Mouse (Mus musculus) midbrain, embryonic 13.5 days (tissue): Measurements from ENCODE around the gene Traf4. TPM values are rescaled to one million over a fixed set of nuclear protein-coding genes. Genes with fewer than 3 reads are reported as not detected.
A peak's percentile ranks its signal among the peaks of the same experiment; 100 is the strongest.

Source experiments
- ATAC-seq: fragments of 200-750 bp; cut with Nextera tagmentation; 2 replicates; pipeline ENCODE4 v1.8.0; 2017; ENCODE audit warnings: mild to moderate bottlenecking, moderate TSS enrichment, moderate library complexity
- H3K27ac ChIP-seq: fragments of 300-500 bp; sonication (generic); 2 replicates; pipeline ENCODE4 v1.5.1; 2015; ENCODE audit warnings: inconsistent platforms, mild to moderate bottlenecking, moderate library complexity
- H3K27me3 ChIP-seq: fragments of 300-500 bp; sonication (generic); 2 replicates; pipeline ENCODE4 v1.6.1; 2015; ENCODE audit warnings: mild to moderate bottlenecking, inconsistent platforms
- H3K36me3 ChIP-seq: fragments of 300-500 bp; sonication (generic); 2 replicates; pipeline ENCODE4 v1.6.1; 2015; ENCODE audit warnings: mild to moderate bottlenecking, inconsistent platforms
- H3K4me1 ChIP-seq: fragments of 300-500 bp; sonication (generic); replicated peaks from 2 replicates; pipeline ENCODE4 v1.6.1; 2015; ENCODE audit warnings: inconsistent platforms
- H3K4me2 ChIP-seq: fragments of 300-500 bp; sonication (generic); replicated peaks from 2 replicates; pipeline ENCODE4 v1.6.1; 2015; ENCODE audit warnings: moderate library complexity, mild to moderate bottlenecking, inconsistent platforms
- H3K4me3 ChIP-seq: fragments of 300-500 bp; sonication (generic); replicated peaks from 2 replicates; pipeline ENCODE4 v1.5.1; 2015; ENCODE audit warnings: mild to moderate bottlenecking, inconsistent platforms
- H3K9ac ChIP-seq: fragments of 300-500 bp; sonication (generic); replicated peaks from 2 replicates; pipeline ENCODE4 v1.6.1; 2015; ENCODE audit warnings: mild to moderate bottlenecking, inconsistent platforms
- H3K9me3 ChIP-seq: fragments of 300-500 bp; sonication (generic); 2 replicates; pipeline ENCODE4 v1.6.1; 2016; ENCODE audit warnings: mild to moderate bottlenecking, inconsistent platforms
- WGBS: fragments of 180-500 bp; shearing (Covaris S2); methylation state at CpG from one replicate; pipeline ENCODE4 v1.1.7; 2015; 5-methylcytosine and 5-hydroxymethylcytosine counted together
- polyA plus RNA-seq: library from polyadenylated mRNA; unstranded; fragments of >200 nt; fragmentation: Nextera tagmentation; extraction: Ambion mirVana; gene quantifications from 2 replicates; pipeline ENCODE4 v1.2.1, GENCODE M21; 2015

The Traf4 gene
- polyA plus RNA-seq, 1 experiment from 2014 or later = 139 TPM

GRCm38 (mm10) chr11:78171328-78171727 is 5.9 kb upstream of the Traf4 start:
- Histone ChIP-seq H3K4me3 (no peak overlapping the region), H3K4me2 (no peak overlapping the region), H3K36me3 (no peaks in the 10 kb centered on the region), H3K9ac (no peak overlapping the region), H3K9me3 (no peaks in the 10 kb centered on the region), H3K27ac (no peak overlapping the region), H3K4me1 (peaks cover 10% of the 10 kb centered on the region), H3K27me3 (0 out of 2 replicates have a peak, but pooled peaks cover 3% of the 10 kb centered on the region)
- 68% methylated on average over 4 of the region's 4 CpGs for WGBS
- ATAC-seq = no peak

GRCm38 (mm10) chr11:78170306-78170705 is 4.9 kb upstream of the Traf4 start:
- Histone ChIP-seq H3K4me3 (no peak overlapping the region), H3K9me3 (no peaks in the 10 kb centered on the region), H3K36me3 (no peaks in the 10 kb centered on the region), H3K4me1 (peaks cover 13% of the 10 kb centered on the region), H3K27ac (no peak overlapping the region), H3K9ac (no peak overlapping the region), H3K27me3 (0 out of 2 replicates have a peak, but pooled peaks cover 3% of the 10 kb centered on the region), H3K4me2 (no peak overlapping the region)
- WGBS = 93% methylated on average over 15 of the region's 15 CpGs
- ATAC-seq = no peak

GRCm38 (mm10) chr11:78168541-78169468 is 3.4 kb upstream of the Traf4 start:
- WGBS = 58% methylated on average over 19 of the region's 19 CpGs
- Histone ChIP-seq H3K4me2 (no peak overlapping the region), H3K27ac (no peak overlapping the region), H3K9me3 (no peaks in the 10 kb centered on the region), H3K4me3 (no peak overlapping the region), H3K9ac (no peak overlapping the region), H3K36me3 (no peaks in the 10 kb centered on the region), H3K27me3 (0 out of 2 replicates have a peak, but pooled peaks cover 3% of the 10 kb centered on the region), H3K4me1 (peaks cover 14% of the 10 kb centered on the region)
- no peak for ATAC-seq

- no peak overlapping the region for H3K9ac ChIP-seq
- peaks cover 28% of the 10 kb centered on the region for H3K4me1 ChIP-seq
- H3K27ac ChIP-seq = no peak overlapping the region
- H3K36me3 ChIP-seq = peaks cover 8% of the 10 kb centered on the region; the same call in 1 of the 2 replicates
- 0 out of 2 replicates have a peak, but pooled peaks cover 3% of the 10 kb centered on the region for H3K27me3 ChIP-seq
- H3K4me2 ChIP-seq = no peak overlapping the region
- no peaks in the 10 kb centered on the region for H3K9me3 ChIP-seq
- ATAC-seq = no peak
- H3K4me3 ChIP-seq = no peak overlapping the region
- WGBS = 85% methylated on average over 14 of the region's 14 CpGs
Observed at GRCm38 (mm10) chr11:78167257-78167959, 2.0 kb upstream of the Traf4 start.

GRCm38 (mm10) chr11:78166640-78167039 is 1.3 kb upstream of the Traf4 start:
- Histone ChIP-seq H3K36me3 (peaks cover 16% of the 10 kb centered on the region), H3K4me2 (no peak overlapping the region), H3K4me3 (no peak overlapping the region), H3K9ac (no peak overlapping the region), H3K27me3 (0 out of 2 replicates have a peak, but pooled peaks cover 3% of the 10 kb centered on the region), H3K9me3 (no peaks in the 10 kb centered on the region), H3K27ac (no peak overlapping the region), H3K4me1 (peaks cover 35% of the 10 kb centered on the region)
- no peak for ATAC-seq
- WGBS = 70% methylated on average over 6 of the region's 6 CpGs

- Histone ChIP-seq H3K36me3 (peaks cover 20% of the 10 kb centered on the region), H3K9ac (peak overlapping the region; percentile 99; the same call in 1 of the 2 replicates), H3K27me3 (0 out of 2 replicates have a peak, but pooled peaks cover 3% of the 10 kb centered on the region), H3K4me2 (peak overlapping the region; percentile 84), H3K27ac (peak overlapping the region; percentile 99; the same call in 1 of the 2 replicates), H3K4me1 (peaks cover 38% of the 10 kb centered on the region), H3K9me3 (no peaks in the 10 kb centered on the region), H3K4me3 (peak overlapping the region; percentile 100)
- 50% methylated on average over 4 of the region's 4 CpGs for WGBS
- ATAC-seq = no peak
Observed at GRCm38 (mm10) chr11:78166161-78166560, 772 bp upstream of the Traf4 start.

- Histone ChIP-seq H3K4me3 (peak overlapping the region; percentile 100), H3K27me3 (0 out of 2 replicates have a peak, but pooled peaks cover 3% of the 10 kb centered on the region), H3K27ac (peak overlapping the region; percentile 99), H3K36me3 (peaks cover 25% of the 10 kb centered on the region), H3K9ac (peak overlapping the region; percentile 99), H3K9me3 (no peaks in the 10 kb centered on the region), H3K4me2 (peak overlapping the region; percentile 84), H3K4me1 (peaks cover 43% of the 10 kb centered on the region)
- ATAC-seq = peak; percentile 28
- 3% methylated on average over 16 of the region's 16 CpGs for WGBS
Observed at GRCm38 (mm10) chr11:78165761-78166109, 346 bp upstream of the Traf4 start.

- H3K4me3 ChIP-seq = peak overlapping the region; percentile 100
- H3K9ac ChIP-seq = peak overlapping the region; percentile 99
- H3K36me3 ChIP-seq = peaks cover 36% of the 10 kb centered on the region
- H3K4me1 ChIP-seq = peaks cover 46% of the 10 kb centered on the region
- no peaks in the 10 kb centered on the region for H3K9me3 ChIP-seq
- H3K27me3 ChIP-seq = 0 out of 2 replicates have a peak, but pooled peaks cover 3% of the 10 kb centered on the region
- WGBS = 0% methylated on average over 14 of the region's 14 CpGs
- ATAC-seq = peak; percentile 2
- peak overlapping the region; percentile 99 for H3K27ac ChIP-seq
- H3K4me2 ChIP-seq = peak overlapping the region; percentile 84
Observed at GRCm38 (mm10) chr11:78164604-78164923, 825 bp downstream of the Traf4 start.

GRCm38 (mm10) chr11:78163681-78164603 is 1.4 kb downstream of the Traf4 start:
- peaks cover 50% of the 10 kb centered on the region for H3K4me1 ChIP-seq
- ATAC-seq = peak; percentile 62
- H3K9ac ChIP-seq = peak overlapping the region; percentile 99
- H3K9me3 ChIP-seq = no peaks in the 10 kb centered on the region
- H3K27me3 ChIP-seq = 0 out of 2 replicates have a peak, but pooled peaks cover 3% of the 10 kb centered on the region
- H3K4me2 ChIP-seq = peak overlapping the region; percentile 84
- H3K4me3 ChIP-seq = peak overlapping the region; percentile 100
- peak overlapping the region; percentile 99 for H3K27ac ChIP-seq
- peaks cover 42% of the 10 kb centered on the region for H3K36me3 ChIP-seq
- 1% methylated on average over 22 of the region's 22 CpGs for WGBS

GRCm38 (mm10) chr11:78163045-78163444 is 2.3 kb downstream of the Traf4 start:
- peak overlapping the region; percentile 99 for H3K9ac ChIP-seq
- 0 out of 2 replicates have a peak, but pooled peaks cover 3% of the 10 kb centered on the region for H3K27me3 ChIP-seq
- peak overlapping the region; percentile 99 for H3K27ac ChIP-seq
- no peaks in the 10 kb centered on the region for H3K9me3 ChIP-seq
- H3K4me3 ChIP-seq = peak overlapping the region; percentile 100
- H3K4me2 ChIP-seq = peak overlapping the region; percentile 84
- no peak for ATAC-seq
- peaks cover 51% of the 10 kb centered on the region for H3K4me1 ChIP-seq
- WGBS = 79% methylated on average over 2 of the region's 2 CpGs
- H3K36me3 ChIP-seq = peaks cover 51% of the 10 kb centered on the region

- Histone ChIP-seq H3K4me1 (peaks cover 54% of the 10 kb centered on the region), H3K9ac (peak overlapping the region; percentile 99), H3K4me2 (peak overlapping the region; percentile 84), H3K36me3 (peaks cover 56% of the 10 kb centered on the region), H3K9me3 (no peaks in the 10 kb centered on the region), H3K4me3 (peak overlapping the region; percentile 100), H3K27me3 (0 out of 2 replicates have a peak, but pooled peaks cover 3% of the 10 kb centered on the region), H3K27ac (peak overlapping the region; percentile 99)
- 41% methylated on average over 6 of the region's 6 CpGs for WGBS
- no peak for ATAC-seq
Observed at GRCm38 (mm10) chr11:78162504-78162903, 2.9 kb downstream of the Traf4 start.
